Mouse (Mus musculus) kidney, postnatal 25 days (tissue): ENCODE measurements at regions not wholly inside any gene's neighbourhood (a gene's known extent, or its start where the extent isn't known, plus 50 kb on each side); places are given as distances from the start of the nearest gene placed in this dataset.
"Not testable (repeated sequence)": the region's sequence is repeated elsewhere in the genome, so short reads cannot be mapped to it uniquely, and the experiment has no call there.

Source experiments
- DNase-seq, 2 experiments: peaks; one replicate each; pipeline ENCODE4 v3.0.0; 2021; ENCODE audit warnings: mixed read lengths in 2 of 2

GRCm38 (mm10) chr3:53792541-53792940 lies 52.3 kb upstream of the Gm10985 start:
- no peak for DNase-seq

DNA sequence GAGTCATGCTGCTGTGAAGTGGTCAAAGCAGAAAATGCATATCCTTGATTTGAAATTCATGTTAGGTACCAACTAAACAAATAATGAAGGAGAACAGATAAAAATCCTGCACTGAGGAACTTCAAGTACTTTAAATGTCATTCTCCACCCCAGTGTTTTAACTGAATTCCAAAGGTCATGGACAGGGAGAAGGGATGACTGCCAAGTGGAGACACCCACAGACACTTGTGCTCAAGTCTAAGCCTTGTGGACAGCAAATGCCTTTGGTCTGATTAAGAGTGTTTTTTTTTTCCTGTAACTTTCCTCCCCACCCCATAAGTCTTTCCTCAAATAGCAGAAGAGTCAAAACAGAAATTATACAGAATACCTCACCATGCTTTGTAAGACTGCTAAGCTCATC lies 55.2 kb upstream of the Gm10985 start:
- peak in 1 of 2 experiments; percentile 7 for DNase-seq

- no peak for DNase-seq
These were observed 59.7 kb upstream of the Gm10985 start for GRCm38 (mm10) chr3:53785201-53785600.

- no peak for DNase-seq
These were observed 68.2 kb upstream of the Gm10985 start for GRCm38 (mm10) chr3:53776668-53777067.

GRCm38 (mm10) chr3:53767601-53768000 lies 77.3 kb upstream of the Gm10985 start:
- no peak for DNase-seq

- no peak for DNase-seq
These were observed 80.9 kb upstream of the Gm10985 start for GRCm38 (mm10) chr3:53763981-53764380.

DNA sequence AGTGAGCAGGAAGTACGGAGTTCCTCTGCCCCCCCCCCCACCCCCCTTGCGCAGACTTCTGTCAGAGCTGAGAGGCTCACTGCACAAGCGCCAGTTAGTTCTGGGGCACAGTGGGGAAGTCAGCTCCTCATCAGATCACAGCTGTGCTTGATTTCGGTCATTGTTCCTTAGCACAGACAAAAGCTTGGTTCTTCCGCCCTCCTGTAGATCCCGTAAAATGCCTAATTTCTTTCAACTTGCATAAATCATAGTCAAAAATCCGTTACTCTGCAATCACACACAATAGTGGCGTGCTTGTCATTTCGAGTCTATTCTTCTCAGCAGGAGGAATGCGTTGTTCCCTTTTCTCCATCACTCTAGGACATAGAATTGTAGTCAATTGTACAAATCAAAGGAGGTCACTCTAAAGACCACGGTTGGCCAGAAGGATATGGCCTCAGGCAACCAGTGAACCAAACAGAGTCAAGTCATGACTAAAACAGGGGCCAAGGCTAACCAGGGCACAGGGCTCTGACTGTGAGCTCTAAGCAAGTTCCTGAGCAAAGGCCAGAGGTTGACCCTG lies 83.3 kb upstream of the Gm10985 start:
- peak in 1 of 2 experiments; percentile 9 for DNase-seq

GRCm38 (mm10) chr3:53756115-53756853 lies 88.6 kb upstream of the Gm10985 start:
- no peak for DNase-seq

- no peak for DNase-seq
These were observed 80.0 kb upstream of the Frem2 start for GRCm38 (mm10) chr3:53737161-53737560.

DNA sequence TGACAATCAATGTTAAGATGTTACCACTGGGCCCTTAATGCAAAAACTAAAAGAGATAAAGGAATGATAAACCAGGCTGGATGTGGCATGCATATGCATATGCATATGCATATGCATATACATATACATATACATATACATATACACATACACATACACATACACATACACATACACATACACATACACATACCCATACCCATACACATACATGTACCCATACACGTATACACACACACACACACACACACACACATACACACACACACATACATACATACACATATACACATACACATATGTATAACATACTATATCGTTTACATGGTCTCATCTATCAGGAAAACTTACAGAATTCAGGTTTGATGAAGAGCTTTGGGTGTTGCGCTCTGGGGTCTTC lies 78.5 kb upstream of the Frem2 start:
- not testable (repeated sequence) for DNase-seq

DNA sequence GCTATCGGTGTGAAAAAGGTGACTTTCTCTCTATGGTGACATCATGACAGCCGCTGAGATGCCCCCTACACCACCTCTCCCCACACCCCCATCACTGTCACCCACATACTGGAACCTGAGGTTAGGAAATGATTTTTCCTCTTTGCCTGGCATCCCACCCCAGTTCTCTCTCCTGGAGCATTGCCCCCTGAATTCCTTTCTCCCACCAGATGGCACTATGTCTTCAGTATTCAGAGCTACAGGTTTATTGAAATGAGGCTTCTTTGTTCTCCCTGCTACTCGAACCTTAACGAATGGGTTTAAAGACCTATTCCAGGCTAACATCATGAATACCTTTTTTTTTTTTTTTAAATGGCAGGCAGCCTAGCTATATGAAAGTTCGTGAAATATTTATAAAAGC lies 78.0 kb upstream of the Frem2 start:
- peak in 1 of 2 experiments; percentile 7 for DNase-seq

DNA sequence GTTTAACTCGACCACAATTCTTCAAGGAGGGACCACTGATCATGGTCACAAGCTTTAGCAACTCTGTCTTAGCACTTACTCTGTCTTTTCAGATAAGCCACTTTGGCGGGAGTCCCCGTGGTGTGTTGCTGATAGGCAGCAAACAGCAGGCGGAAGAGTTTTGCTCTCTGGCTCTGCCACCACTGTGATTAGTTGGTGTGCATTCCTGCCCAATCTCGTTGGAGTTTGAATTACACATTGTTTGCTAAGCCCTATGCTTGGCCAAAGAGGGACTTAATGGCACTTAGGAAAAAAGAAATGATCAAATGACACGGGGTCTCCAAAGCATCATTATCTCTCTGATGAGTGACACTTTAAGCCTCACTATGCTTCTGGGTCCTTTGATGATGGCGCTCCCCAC lies 73.3 kb upstream of the Frem2 start:
- no peak for DNase-seq

- DNase-seq: peak; percentile 58 to 70
These were observed 72.7 kb upstream of the Frem2 start for GRCm38 (mm10) chr3:53729810-53730209.

- no peak for DNase-seq
These were observed 72.0 kb upstream of the Frem2 start for GRCm38 (mm10) chr3:53729131-53729530.

DNA sequence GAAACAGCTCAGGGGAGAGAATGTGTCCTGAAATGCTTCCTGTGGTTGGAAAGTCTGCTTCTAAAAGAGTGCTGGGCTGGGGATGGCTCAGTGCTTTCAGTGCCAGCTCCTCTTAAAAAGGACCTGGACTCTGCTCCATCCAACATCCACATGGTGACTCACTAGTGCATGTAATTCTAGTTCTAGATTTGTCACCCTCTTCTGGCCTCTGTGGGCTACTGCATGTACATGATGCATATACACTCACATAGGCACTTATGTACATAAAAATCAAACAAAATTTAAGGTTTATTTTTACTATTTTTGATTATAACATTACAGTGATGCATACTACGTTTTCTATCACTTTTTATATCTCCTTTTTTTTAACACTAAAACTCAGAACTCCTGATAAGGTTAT lies 70.6 kb upstream of the Frem2 start:
- DNase-seq: no peak

GRCm38 (mm10) chr3:53707101-53707500 lies 49.9 kb upstream of the Frem2 start:
- no peak for DNase-seq
